Mouse (Mus musculus): ENCODE results near the gene Gm20388. TPM values are rescaled to one million over a fixed set of nuclear protein-coding genes. Genes with fewer than 3 reads are reported as not detected.
A peak's percentile ranks its signal among the peaks of the same experiment; 100 is the strongest.

Gene Gm20388
- polyA plus RNA-seq, 1 experiment from 2014 or later, result 1.4 TPM

GRCm38 (mm10) chr8:123233300-123233699, 3322.7 kb downstream of the Gm20388 start:
- Histone ChIP-seq H3K4me2 (ENCODE audit: low read depth, low read length) (no peak overlapping the region), H3K27me3 (ENCODE audit: control insufficient read depth, insufficient read depth, low read depth, low read length) (peaks cover 15% of the 10 kb centered on the region), H3K36me3 (ENCODE audit: control insufficient read depth, insufficient read depth) (no peaks in the 10 kb centered on the region), H3K4me1 (ENCODE audit: control insufficient read depth, low read depth, low read length) (peaks cover 18% of the 10 kb centered on the region), H3K9me3 (replicated peaks; ENCODE audit: control insufficient read depth, low read length) (no peaks in the 10 kb centered on the region), H3K4me3 (ENCODE audit: low read depth, low read length) (no peak overlapping the region), H3K9ac (ENCODE audit: low read depth, low read length) (no peak overlapping the region), H3K27ac (ENCODE audit: low read length) (no peak overlapping the region)
- ATAC-seq (ENCODE audit: low read depth), result no peak
- 64% methylated on average over 13 of the region's 13 CpGs for WGBS (ENCODE audit: insufficient replicate concordance)

- Histone ChIP-seq H3K36me3 (ENCODE audit: control insufficient read depth, insufficient read depth) (no peaks in the 10 kb centered on the region), H3K27me3 (ENCODE audit: control insufficient read depth, insufficient read depth, low read depth, low read length) (peaks cover 15% of the 10 kb centered on the region), H3K4me1 (ENCODE audit: control insufficient read depth, low read depth, low read length) (peaks cover 18% of the 10 kb centered on the region), H3K4me3 (ENCODE audit: low read depth, low read length) (no peak overlapping the region), H3K9me3 (replicated peaks; ENCODE audit: control insufficient read depth, low read length) (no peaks in the 10 kb centered on the region), H3K9ac (ENCODE audit: low read depth, low read length) (no peak overlapping the region), H3K4me2 (ENCODE audit: low read depth, low read length) (no peak overlapping the region), H3K27ac (ENCODE audit: low read length) (no peak overlapping the region)
- ATAC-seq (ENCODE audit: low read depth), result no peak
- WGBS (ENCODE audit: insufficient replicate concordance), result 70% methylated on average over 11 of the region's 11 CpGs
Measured at GRCm38 (mm10) chr8:123233760-123234159, 3323.1 kb downstream of the Gm20388 start.

GRCm38 (mm10) chr8:123234918-123235519, 3324.4 kb downstream of the Gm20388 start:
- Histone ChIP-seq H3K36me3 (ENCODE audit: control insufficient read depth, insufficient read depth) (no peaks in the 10 kb centered on the region), H3K9me3 (replicated peaks; ENCODE audit: control insufficient read depth, low read length) (no peaks in the 10 kb centered on the region), H3K27ac (ENCODE audit: low read length) (no peak overlapping the region), H3K27me3 (ENCODE audit: control insufficient read depth, insufficient read depth, low read depth, low read length) (peaks cover 15% of the 10 kb centered on the region), H3K4me2 (ENCODE audit: low read depth, low read length) (peak overlapping the region; percentile 94), H3K4me1 (ENCODE audit: control insufficient read depth, low read depth, low read length) (peaks cover 18% of the 10 kb centered on the region), H3K9ac (ENCODE audit: low read depth, low read length) (peak overlapping the region; percentile 61), H3K4me3 (ENCODE audit: low read depth, low read length) (peak overlapping the region; percentile 70)
- WGBS (ENCODE audit: insufficient replicate concordance), result 31% methylated on average over 13 of the region's 13 CpGs
- ATAC-seq (ENCODE audit: low read depth), result no peak

- Histone ChIP-seq H3K4me2 (ENCODE audit: low read depth, low read length) (peak within 1 kb of the TSS; percentile 94), H3K4me1 (ENCODE audit: control insufficient read depth, low read depth, low read length) (peaks cover 18% of the 10 kb centered on the region), H3K4me3 (ENCODE audit: low read depth, low read length) (peak within 1 kb of the TSS; percentile 70), H3K9me3 (replicated peaks; ENCODE audit: control insufficient read depth, low read length) (no peaks in the 10 kb centered on the region), H3K36me3 (ENCODE audit: control insufficient read depth, insufficient read depth) (no peaks in the 10 kb centered on the region), H3K27ac (ENCODE audit: low read length) (no peak within 1 kb of the TSS), H3K27me3 (ENCODE audit: control insufficient read depth, insufficient read depth, low read depth, low read length) (peaks cover 15% of the 10 kb centered on the region), H3K9ac (ENCODE audit: low read depth, low read length) (peak within 1 kb of the TSS; percentile 61)
- peak; percentile 86 for ATAC-seq (ENCODE audit: low read depth)
- under 1% methylated on average over 57 of the region's 57 CpGs for WGBS (ENCODE audit: insufficient replicate concordance)
Measured at GRCm38 (mm10) chr8:123235520-123236497, 3325.2 kb downstream of the Gm20388 start, which contains the start of gene Spata2l. Gene Spata2l (minus strand): TSS chr8:123236233.

GRCm38 (mm10) chr8:123239398-123239797, 3328.8 kb downstream of the Gm20388 start:
- H3K27ac ChIP-seq (ENCODE audit: low read length), result no peak overlapping the region
- H3K27me3 ChIP-seq (ENCODE audit: control insufficient read depth, insufficient read depth, low read depth, low read length), result peaks cover 15% of the 10 kb centered on the region
- no peak overlapping the region for H3K9ac ChIP-seq (ENCODE audit: low read depth, low read length)
- no peak for ATAC-seq (ENCODE audit: low read depth)
- no peaks in the 10 kb centered on the region for H3K36me3 ChIP-seq (ENCODE audit: control insufficient read depth, insufficient read depth)
- H3K4me2 ChIP-seq (ENCODE audit: low read depth, low read length), result no peak overlapping the region
- 85% methylated on average over 10 of the region's 10 CpGs for WGBS (ENCODE audit: insufficient replicate concordance)
- peaks cover 26% of the 10 kb centered on the region for H3K4me1 ChIP-seq (ENCODE audit: control insufficient read depth, low read depth, low read length)
- H3K9me3 ChIP-seq (replicated peaks; ENCODE audit: control insufficient read depth, low read length), result no peaks in the 10 kb centered on the region
- no peak overlapping the region for H3K4me3 ChIP-seq (ENCODE audit: low read depth, low read length)

GRCm38 (mm10) chr8:123242107-123242923, 3331.7 kb downstream of the Gm20388 start:
- no peaks in the 10 kb centered on the region for H3K9me3 ChIP-seq (replicated peaks; ENCODE audit: control insufficient read depth, low read length)
- 65% methylated on average over 7 of the region's 7 CpGs for whole genome bisulfite sequencing (ENCODE audit: insufficient replicate concordance)
- H3K9ac ChIP-seq (ENCODE audit: low read depth, low read length), result no peak overlapping the region
- peaks cover 8% of the 10 kb centered on the region for H3K4me1 ChIP-seq (ENCODE audit: control insufficient read depth, low read depth, low read length)
- no peak overlapping the region for H3K4me3 ChIP-seq (ENCODE audit: low read depth, low read length)
- peak overlapping the region; percentile 50 for H3K27ac ChIP-seq (ENCODE audit: low read length)
- no peak overlapping the region for H3K4me2 ChIP-seq (ENCODE audit: low read depth, low read length)
- peak; percentile 61 for ATAC-seq (ENCODE audit: low read depth)
- no peaks in the 10 kb centered on the region for H3K27me3 ChIP-seq (ENCODE audit: control insufficient read depth, insufficient read depth, low read depth, low read length)
- H3K36me3 ChIP-seq (ENCODE audit: control insufficient read depth, insufficient read depth), result peaks cover 1% of the 10 kb centered on the region

- Histone ChIP-seq H3K4me2 (ENCODE audit: low read depth, low read length) (no peak overlapping the region), H3K27ac (ENCODE audit: low read length) (no peak overlapping the region)
Measured at GRCm38 (mm10) chr8:123243053-123243452, 3332.4 kb downstream of the Gm20388 start.

GRCm38 (mm10) chr8:123244382-123244781, 3333.7 kb downstream of the Gm20388 start:
- Histone ChIP-seq H3K27ac (ENCODE audit: low read length) (no peak overlapping the region), H3K4me1 (ENCODE audit: control insufficient read depth, low read depth, low read length) (peaks cover 8% of the 10 kb centered on the region), H3K9ac (ENCODE audit: low read depth, low read length) (no peak overlapping the region), H3K4me3 (ENCODE audit: low read depth, low read length) (no peak overlapping the region), H3K9me3 (replicated peaks; ENCODE audit: control insufficient read depth, low read length) (no peaks in the 10 kb centered on the region), H3K27me3 (ENCODE audit: control insufficient read depth, insufficient read depth, low read depth, low read length) (no peaks in the 10 kb centered on the region), H3K4me2 (ENCODE audit: low read depth, low read length) (no peak overlapping the region), H3K36me3 (ENCODE audit: control insufficient read depth, insufficient read depth) (peaks cover 5% of the 10 kb centered on the region)
- 73% methylated on average over 4 of the region's 4 CpGs for WGBS (ENCODE audit: insufficient replicate concordance)
- ATAC-seq (ENCODE audit: low read depth), result peak; percentile 55

More at GRCm38 (mm10) chr8:123243053-123243452, 3332.4 kb downstream of the Gm20388 start:
- Histone ChIP-seq H3K9me3 (replicated peaks; ENCODE audit: control insufficient read depth, low read length) (no peaks in the 10 kb centered on the region), H3K9ac (ENCODE audit: low read depth, low read length) (no peak overlapping the region), H3K4me3 (ENCODE audit: low read depth, low read length) (no peak overlapping the region), H3K27me3 (ENCODE audit: control insufficient read depth, insufficient read depth, low read depth, low read length) (no peaks in the 10 kb centered on the region), H3K4me1 (ENCODE audit: control insufficient read depth, low read depth, low read length) (peaks cover 8% of the 10 kb centered on the region), H3K36me3 (ENCODE audit: control insufficient read depth, insufficient read depth) (peaks cover 5% of the 10 kb centered on the region)
- no peak for ATAC-seq (ENCODE audit: low read depth)
- WGBS (ENCODE audit: insufficient replicate concordance), result 67% methylated on average over 11 of the region's 11 CpGs

All from liver, embryonic 16.5 days (tissue).